Comparison of ENCODE assay signal across 34 mouse cellular contexts in genomic region chr4:105273486-105273885, GRCm38 (mm10).
"Had no signal": no experiment of that assay in that cellular context is flagged by ENCODE, and none has a peak within 500 bp of the region (broad histone marks: within the 10 kb centered on the region; RNA-seq: fewer than 3 reads in every experiment).

No protein-coding gene starts in this region.

- H3K9ac ChIP-seq: heart, embryonic 12.5 days; heart, embryonic 13.5 days; heart, embryonic 15.5 days; hindbrain, embryonic 12.5 days; hindbrain, embryonic 13.5 days; hindbrain, embryonic 14.5 days; hindbrain, embryonic 15.5 days; intestine, embryonic 15.5 days; kidney, embryonic 15.5 days had no signal

- H3K27ac ChIP-seq: heart, embryonic 10.5 days; heart, embryonic 13.5 days; heart, embryonic 15.5 days; hindbrain, embryonic 10.5 days; hindbrain, embryonic 12.5 days; hindbrain, embryonic 13.5 days; hindbrain, embryonic 14.5 days; hindbrain, embryonic 15.5 days; hindbrain, postnatal 0 days; intestine, embryonic 15.5 days; kidney, embryonic 15.5 days; kidney, postnatal 0 days; layer of hippocampus, adult 2 months; left cerebral cortex, adult 2 months had no signal

- H3K4me2 ChIP-seq: heart, embryonic 11.5 days; heart, embryonic 12.5 days; heart, embryonic 13.5 days; heart, embryonic 15.5 days; hindbrain, embryonic 12.5 days; hindbrain, embryonic 13.5 days; hindbrain, embryonic 14.5 days; hindbrain, embryonic 15.5 days; intestine, embryonic 15.5 days; kidney, embryonic 15.5 days had no signal

- H3K27me3 ChIP-seq: heart, embryonic 12.5 days; heart, embryonic 13.5 days; heart, embryonic 15.5 days; hindbrain, embryonic 12.5 days; hindbrain, embryonic 15.5 days; intestine, embryonic 15.5 days; kidney, embryonic 15.5 days had no signal

- H3K4me3 ChIP-seq: heart, embryonic 10.5 days; heart, embryonic 12.5 days; heart, embryonic 13.5 days; heart, embryonic 15.5 days; hindbrain, embryonic 10.5 days; hindbrain, embryonic 12.5 days; hindbrain, embryonic 13.5 days; hindbrain, embryonic 15.5 days; intestine, embryonic 15.5 days; kidney, embryonic 15.5 days; layer of hippocampus, adult 2 months; left cerebral cortex, adult 2 months had no signal

- H3K9me3 ChIP-seq: heart, embryonic 10.5 days; heart, embryonic 12.5 days; heart, embryonic 13.5 days; heart, embryonic 15.5 days; hindbrain, embryonic 10.5 days; hindbrain, embryonic 12.5 days; hindbrain, embryonic 13.5 days; hindbrain, embryonic 15.5 days; intestine, embryonic 15.5 days; kidney, embryonic 15.5 days had no signal

- H3K36me3 ChIP-seq: heart, embryonic 10.5 days; heart, embryonic 12.5 days; heart, embryonic 13.5 days; heart, embryonic 15.5 days; hindbrain, embryonic 10.5 days; hindbrain, embryonic 12.5 days; hindbrain, embryonic 13.5 days; hindbrain, embryonic 15.5 days; intestine, embryonic 15.5 days; kidney, embryonic 15.5 days had no signal

- DNase-seq: heart, postnatal 10 days; heart, postnatal 14 days; heart, postnatal 4 days; kidney, adult 11 months; kidney, adult 18-20 months; kidney, adult 2 months; kidney, adult 8-10 months; kidney, adult 9 months; kidney, postnatal 14 days; kidney, postnatal 25 days; kidney, postnatal 36 days; kidney, postnatal 4 days; layer of hippocampus, adult 9-11 months; layer of hippocampus, postnatal 36 days had no signal

- ATAC-seq: hindbrain, embryonic 16.5 days; hindbrain, postnatal 0 days; inflammation-experienced regulatory T-cells, adult 6 months; intestine, embryonic 15.5 days; intestine, embryonic 16.5 days; intestine, postnatal 0 days had no signal
